Mouse (Mus musculus) right cerebral cortex, postnatal 25 days (tissue): ENCODE measurements around the gene Nras.
A peak's percentile ranks its signal among the peaks of the same experiment; 100 is the strongest.

ENCODE experiments used
- DNase-seq: peaks from one replicate; pipeline ENCODE4 v3.0.0; 2022

The Nras gene

DNA sequence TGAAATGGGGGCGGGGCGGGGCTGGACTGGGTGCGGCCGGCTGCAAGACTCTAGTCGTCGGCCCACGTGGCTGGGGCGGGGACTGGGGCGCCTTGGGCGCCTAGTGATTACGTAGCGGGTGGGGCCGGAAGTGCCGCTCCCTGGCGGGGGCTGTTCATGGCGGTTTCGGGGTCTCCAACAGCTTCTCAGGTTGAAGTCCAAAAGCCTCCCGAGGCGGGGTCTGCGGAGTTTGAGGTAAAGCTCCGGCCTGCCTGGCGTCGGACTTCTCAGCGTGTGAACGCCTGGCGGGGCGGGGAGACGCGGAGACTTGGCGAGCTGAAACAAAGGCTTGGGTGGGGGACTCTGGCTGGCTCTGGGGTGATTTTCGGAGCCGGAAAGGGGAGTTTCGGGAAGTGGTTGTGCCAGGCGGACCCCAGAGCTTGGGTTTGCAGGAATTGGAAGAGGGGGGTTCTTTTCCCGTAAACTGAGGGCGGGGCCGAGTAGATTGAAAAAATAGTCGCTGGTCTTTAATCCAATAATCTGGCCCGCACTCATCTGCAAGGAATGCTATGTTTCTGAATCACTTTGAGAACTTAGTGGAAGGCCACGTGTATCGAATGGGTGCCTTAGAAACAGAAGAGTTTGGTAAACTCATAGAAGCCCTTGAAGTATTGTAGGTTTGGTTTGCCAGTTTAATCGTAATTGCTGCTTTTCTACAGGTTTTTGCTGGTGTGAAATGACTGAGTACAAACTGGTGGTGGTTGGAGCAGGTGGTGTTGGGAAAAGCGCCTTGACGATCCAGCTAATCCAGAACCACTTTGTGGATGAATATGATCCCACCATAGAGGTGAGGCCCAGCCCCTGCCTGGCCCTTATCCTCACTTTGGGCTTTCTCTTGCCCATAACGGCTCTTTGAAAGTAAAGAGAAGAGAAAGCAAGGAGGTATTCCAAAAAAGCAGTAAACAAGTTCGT lies at the start of gene Nras:
TSS of gene Nras (plus strand) at position 79 of the 951 bp plus-strand sequence.
- peak; percentile 93 for DNase-seq

DNA sequence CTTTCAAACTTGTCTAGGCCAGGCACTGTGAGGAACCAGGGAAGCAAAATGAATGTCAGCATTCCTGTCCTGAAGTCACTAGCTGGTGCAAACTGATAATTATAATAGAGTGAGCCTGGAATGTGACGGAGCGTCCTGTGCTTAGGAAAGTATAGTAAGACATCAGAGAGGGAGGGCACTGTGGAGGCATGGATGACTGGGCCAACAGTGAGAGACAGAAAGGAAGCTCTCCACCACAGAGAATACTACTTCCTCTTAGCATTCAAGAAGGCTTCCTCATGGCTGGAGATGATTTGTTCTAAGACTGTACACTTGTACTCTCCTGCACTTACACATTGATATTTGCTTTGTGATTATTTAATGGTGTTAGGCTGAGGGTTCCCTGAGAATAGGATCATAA lies 40.7 kb upstream of the Nras start:
- DNase-seq = no peak

DNA sequence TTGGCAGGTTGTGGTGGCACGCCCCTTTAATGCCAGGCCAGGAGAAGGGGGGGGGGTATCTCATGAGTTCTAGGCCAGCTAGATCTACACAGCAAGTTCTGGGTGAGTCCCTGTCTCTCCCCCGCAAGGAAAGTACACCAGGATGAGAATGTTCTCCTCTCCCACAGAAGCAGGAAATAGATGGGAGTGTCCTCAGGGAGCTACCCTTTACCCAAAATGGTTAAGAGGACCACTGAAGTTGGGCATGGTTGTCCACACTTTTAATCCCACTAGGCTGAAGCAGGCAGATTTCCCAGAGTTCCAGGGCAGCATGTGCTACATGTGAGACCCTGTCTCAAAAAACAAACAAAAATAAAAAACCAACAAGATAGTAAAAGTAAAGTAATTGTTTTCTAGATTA lies 38.6 kb upstream of the Nras start:
- no peak for DNase-seq

DNA sequence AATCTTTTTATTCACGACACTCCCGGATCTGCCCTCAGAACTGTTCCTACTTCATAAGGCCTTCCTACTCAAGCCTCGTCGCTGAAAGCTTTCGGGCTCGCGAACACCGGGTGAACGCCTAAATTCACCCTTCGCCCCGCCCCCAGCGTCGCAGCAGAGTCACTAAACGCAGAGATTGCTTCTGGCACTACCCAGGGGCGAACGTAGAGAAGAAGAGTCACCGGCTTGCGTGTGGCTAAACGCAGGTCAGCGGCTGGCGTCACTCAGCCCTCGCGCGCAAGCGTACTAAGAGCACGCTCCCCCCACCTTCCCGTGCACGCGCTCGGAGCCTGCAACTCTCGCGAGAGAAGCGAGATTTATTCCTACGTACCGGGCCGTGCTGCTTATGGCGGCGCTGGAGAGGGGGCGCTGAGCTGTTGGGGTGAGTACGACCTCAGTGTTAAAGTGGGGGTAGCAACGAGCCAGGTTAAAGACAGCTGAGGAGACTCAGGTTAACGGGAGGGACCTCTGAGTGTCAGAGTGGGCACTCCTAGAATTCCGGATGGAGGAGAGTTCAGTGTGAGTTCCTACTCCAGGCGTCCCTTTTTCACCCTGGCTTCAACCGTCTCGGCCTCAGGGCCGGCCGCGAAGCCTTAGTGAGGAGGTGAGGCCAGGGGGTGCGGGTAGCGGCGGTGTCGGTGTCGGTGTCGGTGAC lies 37.7 kb upstream of the Nras start, which contains the start of gene Csde1:
TSS of gene Csde1 (plus strand) at position 178 of the 694 bp plus-strand sequence.
- DNase-seq = peak; percentile 97

DNA sequence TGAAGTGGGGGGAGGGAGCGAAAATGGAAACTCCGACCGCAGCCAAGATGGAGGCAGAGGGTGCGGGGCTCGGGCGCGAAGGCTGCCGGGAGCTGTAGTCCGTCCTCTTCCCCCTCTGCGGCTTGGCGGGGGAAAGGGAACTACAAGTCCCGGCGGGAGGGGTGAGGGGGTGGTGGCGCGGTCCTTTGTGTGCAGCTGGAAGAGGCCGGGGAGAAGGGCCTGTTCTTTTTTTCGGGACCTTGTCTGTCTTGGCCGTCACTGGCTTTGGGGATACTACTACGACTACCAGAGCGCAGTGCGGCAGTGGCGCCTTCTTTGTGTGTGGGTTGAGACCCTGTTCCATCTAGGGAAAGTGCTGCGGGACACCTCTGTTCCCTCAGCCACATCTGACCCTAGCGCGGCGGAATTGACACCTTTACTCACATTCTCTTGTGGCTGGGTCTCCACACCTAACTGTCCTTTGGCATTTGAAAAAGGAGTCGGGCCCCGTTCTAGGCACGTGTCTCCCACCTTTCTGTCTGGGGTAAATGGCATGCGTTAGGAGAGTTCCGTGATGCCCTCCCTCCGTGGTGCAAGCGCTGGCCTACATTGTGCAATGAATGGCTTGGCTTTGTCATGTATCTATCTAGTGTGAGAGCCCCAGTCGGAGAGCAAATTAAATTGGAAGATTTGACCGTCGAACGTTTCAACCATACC lies 37.0 kb upstream of the Nras start:
- DNase-seq = peak; percentile 89

DNA sequence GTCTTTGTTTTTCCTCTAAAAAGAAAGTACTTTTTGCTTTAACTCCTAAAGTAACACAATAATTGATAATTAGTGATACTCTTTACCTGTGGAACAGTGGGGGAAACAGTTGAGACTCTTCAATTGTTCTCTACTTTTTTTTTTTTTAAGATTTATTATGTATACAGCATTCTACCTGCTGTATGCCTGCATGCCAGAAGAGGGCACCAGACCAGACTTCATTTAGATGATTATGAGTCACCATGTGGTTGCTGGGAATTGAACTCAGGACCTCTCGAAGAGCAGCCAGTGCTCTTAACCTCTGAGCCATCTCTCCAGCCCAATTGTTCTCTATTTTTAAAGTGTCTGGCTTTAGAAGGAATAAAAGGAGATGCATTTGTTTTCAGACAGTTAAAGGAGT lies 31.9 kb upstream of the Nras start:
- DNase-seq = no peak

DNA sequence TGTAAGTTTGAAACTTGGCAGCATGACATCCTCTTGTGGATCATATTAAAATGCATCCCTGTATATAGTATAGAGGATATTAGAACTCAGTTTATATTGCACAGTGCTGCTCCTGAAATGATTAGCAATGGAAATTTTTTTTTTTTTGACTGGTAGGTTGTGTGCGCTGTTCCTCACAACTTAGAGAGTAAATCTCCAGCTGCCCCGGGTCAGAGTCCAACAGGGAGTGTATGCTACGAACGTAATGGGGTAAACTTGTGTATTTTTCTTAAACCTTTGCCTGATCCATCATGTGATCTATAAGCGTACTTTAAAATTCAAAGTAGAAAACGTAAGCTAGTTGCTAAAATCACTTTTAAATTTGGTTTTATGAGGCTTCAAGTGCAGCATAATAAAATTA lies 17.8 kb upstream of the Nras start:
- DNase-seq = no peak

DNA sequence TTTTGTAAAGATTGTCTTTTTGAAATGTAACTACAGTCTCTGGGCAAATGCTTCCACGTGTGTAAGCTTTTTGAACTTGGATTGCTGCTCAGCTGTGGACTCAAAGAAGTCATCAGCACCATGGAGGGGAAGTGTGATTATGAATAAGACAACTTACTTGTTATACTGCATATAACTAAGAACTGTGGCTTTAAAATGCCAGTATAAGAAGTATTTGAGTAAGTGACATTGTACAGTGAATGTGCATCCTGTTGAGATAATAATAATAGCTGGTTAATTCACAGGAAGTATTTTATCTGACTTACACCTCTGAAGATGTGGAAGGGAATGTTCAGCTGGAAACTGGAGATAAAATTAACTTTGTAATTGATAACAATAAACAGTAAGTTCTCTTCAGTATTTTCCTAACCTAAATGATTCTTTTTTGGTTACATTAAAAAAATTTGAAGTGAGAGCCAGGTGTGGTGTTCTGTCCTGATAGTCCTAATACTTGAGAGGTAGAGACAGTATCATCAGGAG lies 17.2 kb upstream of the Nras start:
- no peak for DNase-seq

DNA sequence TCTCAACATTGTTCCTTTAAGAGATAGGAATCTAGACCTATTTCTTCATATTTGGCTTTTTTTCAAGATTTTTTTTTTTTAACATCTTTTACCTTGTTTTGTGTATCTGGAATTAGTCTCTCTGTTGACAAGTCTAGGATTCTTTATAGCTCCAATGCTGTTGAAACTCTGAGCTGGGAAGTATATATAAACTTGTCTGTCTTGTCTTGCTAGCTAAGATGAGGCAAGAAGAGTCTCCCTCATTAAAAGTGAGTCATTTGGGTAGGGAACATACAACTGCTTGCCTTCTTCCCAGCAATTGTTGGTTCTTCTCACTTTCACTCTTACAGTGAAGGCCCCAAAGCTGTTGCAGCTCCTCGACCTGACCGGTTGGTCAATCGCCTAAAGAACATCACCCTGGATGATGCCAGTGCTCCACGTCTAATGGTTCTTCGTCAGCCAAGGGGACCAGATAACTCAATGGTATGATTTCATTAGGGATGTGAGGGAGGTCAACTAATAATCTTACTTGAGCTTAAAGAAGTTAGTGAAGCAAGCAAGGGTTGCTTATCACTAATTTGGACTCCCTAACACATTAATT lies 2.0 kb upstream of the Nras start:
- DNase-seq = no peak

DNA sequence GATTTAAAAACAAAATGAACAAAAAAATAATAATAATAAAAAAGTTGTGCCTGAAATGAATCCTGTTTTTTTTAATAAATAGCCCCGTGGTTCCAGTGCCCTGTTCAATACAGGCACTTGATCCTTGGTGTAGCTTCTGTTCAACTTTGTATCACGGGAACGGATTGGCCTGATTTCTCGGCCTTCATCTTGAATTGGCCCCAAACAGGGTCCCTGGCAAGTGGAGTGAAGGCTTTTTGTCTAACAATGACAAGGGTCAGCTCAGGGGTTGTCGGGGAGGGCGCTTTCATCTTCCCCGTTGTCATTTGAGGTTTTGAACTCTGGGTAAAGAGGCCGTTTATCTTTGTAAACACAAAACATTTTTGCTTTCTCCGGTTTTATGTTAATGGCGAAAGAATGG lies 333 bp upstream of the Nras start:
- no peak for DNase-seq

DNA sequence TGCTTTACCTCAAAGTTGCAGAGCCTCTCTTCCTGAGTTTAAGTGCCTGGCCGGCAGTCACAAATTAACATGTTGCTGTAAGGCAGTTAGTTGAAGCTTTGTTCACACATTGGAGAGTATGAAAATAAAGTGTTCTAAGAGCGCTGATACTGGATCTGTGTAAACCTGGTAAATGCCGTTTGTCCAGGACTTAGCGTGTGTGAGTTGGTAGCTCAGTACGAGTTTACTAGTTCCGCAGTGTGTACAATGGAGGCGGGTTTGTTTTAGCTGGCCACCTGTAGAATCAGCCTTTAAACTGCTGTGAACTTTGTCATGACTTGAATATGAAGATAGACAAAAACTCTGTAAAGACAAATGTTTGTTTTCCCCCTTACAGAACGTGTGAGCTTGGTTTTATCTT lies 8.8 kb downstream of the Nras start:
- DNase-seq = no peak

DNA sequence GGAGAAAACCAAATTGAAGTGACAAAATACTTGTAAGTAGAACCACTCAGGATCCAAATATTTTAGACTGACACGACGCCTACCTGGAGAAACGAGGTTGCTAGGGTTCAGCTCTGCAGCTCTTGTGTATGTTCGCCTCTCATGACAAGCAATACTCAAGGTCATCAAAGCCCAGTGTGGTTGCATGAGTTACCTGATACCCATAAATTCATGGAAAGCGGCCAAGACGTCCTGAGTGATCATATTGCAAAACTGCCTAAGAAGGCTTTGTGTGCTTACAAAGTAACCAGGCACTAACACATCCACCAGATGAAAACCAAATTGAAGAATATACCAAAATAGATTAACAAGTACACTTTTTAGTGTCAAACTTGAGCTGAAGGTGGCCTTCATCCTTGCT lies 10.9 kb downstream of the Nras start:
- no peak for DNase-seq

DNA sequence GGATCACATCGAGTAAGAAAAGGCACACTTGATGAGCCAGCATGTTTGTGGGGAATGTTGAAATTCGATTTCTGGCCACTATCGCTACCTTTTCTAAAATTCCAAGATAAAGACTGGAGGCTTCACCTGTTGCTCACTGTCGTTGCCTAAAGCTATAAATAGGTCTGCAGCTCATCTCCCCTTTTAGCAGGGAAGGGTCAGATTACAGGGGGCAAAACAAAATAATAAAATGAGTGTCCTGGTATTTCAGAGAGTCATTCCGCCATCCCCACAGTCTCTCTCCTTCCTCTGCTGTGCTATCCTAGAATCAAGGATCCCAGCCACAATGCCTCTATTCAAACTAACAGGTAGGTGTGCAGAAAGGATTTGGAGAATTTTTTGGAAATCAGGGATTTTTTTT lies 15.7 kb downstream of the Nras start, which contains the start of gene Ampd1:
TSS of gene Ampd1 (plus strand) at position 244 of the 400 bp plus-strand sequence.
- no peak for DNase-seq

DNA sequence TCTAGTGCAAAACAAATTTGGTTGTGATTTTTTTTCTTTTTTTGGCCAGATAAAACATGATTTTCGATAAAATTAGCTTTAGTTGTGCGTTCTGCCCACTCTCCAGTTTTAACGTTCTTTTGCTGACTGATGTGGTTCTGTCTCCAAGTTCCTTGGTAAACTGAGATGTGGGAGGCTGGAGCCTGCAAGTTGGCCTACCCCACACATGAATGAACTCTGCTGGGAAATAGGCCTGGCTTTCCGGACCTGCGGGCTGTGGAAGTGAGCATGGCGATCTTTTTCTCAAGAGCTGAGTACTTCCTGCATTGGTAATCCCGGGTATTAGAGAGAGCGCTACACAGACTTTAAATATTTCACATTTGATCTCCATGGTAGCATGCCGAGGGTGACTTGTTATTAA lies 17.8 kb downstream of the Nras start:
- DNase-seq = no peak

DNA sequence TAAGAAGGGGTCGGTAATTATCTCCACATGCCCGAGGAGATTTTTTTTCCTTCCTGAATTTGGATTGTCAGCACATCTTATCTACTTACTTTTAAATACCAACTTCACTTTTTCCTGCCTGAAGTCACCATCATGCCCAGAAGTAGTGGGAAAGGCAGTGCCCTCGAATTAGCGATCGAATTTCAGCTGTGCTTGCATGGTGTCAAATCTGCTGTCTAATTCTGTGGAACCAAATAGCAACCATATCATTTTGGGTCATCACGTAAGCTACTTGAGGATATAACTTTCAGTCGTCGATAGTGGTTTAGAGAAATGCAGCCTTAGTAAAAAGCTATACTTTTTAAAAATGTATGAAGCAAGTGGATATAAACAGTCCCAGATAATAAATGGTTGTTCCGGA lies 18.4 kb downstream of the Nras start:
- no peak for DNase-seq

DNA sequence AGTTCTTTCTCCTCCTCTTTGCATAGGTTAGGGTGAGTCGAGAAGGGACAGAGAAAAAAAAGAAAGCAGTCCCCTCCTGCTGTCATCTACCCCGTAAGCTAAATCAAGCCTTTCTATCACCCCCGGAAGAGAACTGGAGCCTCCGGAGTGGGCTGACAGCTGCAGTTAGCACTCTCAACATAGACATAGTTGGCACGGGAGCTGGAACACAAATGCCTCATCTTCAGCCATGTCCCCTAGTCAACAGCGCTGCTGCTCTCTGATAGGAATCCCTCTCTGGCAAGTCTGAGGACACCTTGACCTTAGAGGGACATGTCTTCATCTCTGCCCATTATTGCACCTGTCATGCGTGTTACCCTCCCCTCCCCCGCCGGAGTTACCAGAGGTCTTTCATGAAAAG lies 21.2 kb downstream of the Nras start:
- no peak for DNase-seq

DNA sequence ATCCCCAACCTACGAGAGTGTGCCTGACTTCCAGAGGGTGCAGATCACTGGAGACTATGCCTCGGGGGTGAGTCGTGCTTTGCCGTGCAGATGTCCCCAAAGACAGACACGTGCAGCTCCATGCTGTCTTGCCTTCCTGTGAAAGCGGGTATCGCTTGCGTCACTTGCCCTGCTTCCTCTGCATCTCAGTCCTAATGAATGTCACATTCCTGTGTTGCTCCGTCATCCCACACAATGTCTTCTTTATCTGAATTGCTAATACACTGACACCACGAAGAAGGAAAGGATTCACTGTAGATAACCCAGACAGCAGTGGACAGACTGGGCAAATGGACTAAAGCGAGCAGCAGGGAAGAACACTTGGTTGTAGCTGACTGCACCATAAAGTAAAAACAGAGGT lies 23.0 kb downstream of the Nras start:
- no peak for DNase-seq

DNA sequence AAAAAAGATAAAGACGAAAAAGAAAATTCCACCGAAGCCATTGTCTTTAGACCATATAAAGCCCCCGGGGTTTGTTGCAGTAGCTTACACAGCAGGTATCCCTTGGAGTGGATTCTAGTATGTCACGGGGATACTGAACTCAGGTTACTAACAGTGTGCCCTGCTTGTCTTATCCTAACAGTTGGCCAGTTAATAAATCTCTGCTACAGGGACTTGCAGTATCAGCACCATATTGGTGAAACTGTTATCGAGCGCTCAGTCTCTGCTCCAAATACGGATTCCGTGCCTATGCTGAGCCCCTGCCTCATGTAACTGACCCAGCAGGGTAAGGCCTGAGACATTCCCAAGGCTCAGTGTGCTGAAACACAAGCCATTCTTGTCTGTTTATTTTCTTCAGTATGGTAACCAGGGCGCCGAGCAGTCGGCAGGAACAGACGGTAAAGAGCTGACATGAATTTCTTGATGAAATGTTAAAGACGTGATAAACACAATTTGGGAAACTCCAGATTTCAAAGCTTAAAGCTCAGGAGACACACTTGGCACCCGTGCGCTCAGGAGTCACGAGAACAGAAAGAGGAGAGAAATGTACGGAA lies 23.9 kb downstream of the Nras start:
- no peak for DNase-seq

DNA sequence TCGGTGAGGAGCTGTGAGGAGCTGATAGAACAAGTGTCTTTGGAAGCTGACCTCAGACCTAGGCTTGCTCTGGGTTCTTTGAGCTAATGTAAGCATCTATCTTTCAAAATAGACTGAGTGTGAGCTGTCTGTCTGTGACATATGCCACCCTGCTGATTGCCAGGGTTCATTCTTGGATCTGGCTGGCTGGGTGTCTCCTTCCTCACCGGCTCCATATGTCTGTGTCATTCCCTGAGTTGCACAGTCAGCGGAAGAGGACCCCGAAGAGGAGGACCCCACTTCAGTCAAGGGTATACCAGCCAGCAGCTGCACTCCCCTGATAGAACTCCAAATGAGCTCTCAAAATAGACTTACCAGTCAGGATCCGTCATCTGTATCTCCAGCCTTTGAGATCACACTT lies 24.7 kb downstream of the Nras start:
- no peak for DNase-seq

DNA sequence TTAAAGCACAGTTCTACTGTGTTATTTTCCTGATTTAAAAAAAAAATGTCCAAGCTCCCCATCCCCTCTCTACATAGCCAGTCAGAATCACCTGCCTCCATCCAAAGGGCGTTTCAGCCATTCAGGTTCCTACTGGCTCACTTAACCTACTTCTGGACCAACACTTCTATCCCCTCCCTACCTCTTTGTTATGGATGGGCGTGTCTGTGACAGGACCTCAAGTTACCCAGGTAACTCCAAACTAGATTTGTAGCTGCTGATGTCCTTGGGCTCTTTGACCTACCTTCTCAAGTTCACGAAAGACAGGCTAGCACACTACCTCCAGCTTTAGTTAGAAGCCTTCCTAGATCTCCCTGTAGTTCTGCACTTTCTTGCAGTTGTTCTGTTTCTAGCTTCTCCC lies 27.9 kb downstream of the Nras start:
- DNase-seq = no peak

DNA sequence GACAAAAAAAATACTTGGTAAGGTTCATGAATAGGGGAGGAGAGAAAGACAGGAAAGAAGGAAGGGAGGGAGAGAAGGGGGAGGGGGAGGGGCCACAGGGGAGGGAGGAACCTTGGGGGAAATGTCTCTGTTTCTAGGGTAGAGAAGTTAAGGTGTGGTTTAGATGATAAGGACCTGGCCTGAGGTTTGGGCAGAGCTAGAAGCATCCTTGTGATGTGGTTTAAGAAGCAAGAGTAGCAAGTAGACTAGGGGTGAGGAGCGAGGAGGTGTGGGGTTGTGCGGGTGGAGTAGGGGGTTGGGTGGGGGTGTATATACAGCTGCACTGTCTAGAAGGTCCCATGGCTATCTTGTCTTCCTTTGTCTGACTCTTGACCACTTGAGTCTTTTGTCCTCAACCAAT lies 33.7 kb downstream of the Nras start:
- no peak for DNase-seq

DNA sequence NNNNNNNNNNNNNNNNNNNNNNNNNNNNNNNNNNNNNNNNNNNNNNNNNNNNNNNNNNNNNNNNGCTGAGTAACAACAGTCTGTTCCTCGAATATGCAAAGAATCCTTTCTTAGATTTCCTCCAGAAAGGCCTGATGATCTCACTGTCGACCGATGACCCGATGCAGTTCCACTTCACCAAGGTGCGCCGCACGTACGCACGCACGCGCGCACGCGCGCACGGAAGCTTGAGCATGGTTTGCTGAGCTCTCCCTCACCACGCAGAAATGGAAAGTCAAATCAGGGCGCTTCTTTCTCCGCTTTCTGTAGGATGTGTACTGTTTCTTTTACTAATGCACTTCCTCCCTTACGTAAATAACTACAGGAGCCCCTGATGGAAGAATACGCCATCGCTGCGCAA lies 40.6 kb downstream of the Nras start:
- DNase-seq = no peak

DNA sequence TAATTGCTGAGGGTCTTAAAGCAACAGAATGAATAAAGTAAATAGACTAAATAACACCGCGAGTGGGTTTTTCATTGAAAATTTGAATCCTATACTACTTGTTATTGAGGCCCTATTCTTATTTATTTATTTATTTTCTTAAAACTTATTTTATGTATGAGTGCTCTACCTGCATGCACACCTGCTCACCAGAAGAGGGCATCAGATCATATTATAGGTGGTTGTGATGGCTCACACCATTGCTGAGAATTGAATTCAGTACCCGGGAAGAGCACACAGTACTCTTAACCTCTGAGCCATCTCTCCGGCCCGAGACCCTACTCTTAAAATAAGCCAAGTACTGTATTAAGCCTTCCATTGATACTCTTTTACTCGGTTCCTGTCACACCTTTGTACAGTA lies 41.6 kb downstream of the Nras start:
- DNase-seq = no peak
